Mouse (Mus musculus) frontal cortex, postnatal 25 days (tissue): Measurements from ENCODE around the gene Rfx3.

Source experiments
- DNase-seq, 2 experiments: peaks; one replicate each; pipeline ENCODE4 v3.0.0; 2022; ENCODE audit warnings: low spot score in 2 of 2

Rfx3 gene

GRCm38 (mm10) chr19:27905976-27906375 lies 105.0 kb downstream of the Rfx3 start:
- DNase-seq = no peak

- no peak for DNase-seq
These were observed 105.8 kb downstream of the Rfx3 start for GRCm38 (mm10) chr19:27905172-27905571.

- no peak for DNase-seq
These were observed 106.3 kb downstream of the Rfx3 start for GRCm38 (mm10) chr19:27904655-27905054.

GRCm38 (mm10) chr19:27904209-27904608 lies 106.8 kb downstream of the Rfx3 start:
- DNase-seq = no peak

- no peak for DNase-seq
These were observed 108.4 kb downstream of the Rfx3 start for GRCm38 (mm10) chr19:27902601-27903000.

GRCm38 (mm10) chr19:27901693-27902092 lies 109.3 kb downstream of the Rfx3 start:
- DNase-seq = no peak

GRCm38 (mm10) chr19:27884520-27884919 lies 126.4 kb downstream of the Rfx3 start:
- DNase-seq = no peak

- no peak for DNase-seq
These were observed 133.5 kb downstream of the Rfx3 start for GRCm38 (mm10) chr19:27877429-27877828.

GRCm38 (mm10) chr19:27870794-27871193 lies 140.2 kb downstream of the Rfx3 start:
- no peak for DNase-seq

GRCm38 (mm10) chr19:27859641-27860040 lies 151.3 kb downstream of the Rfx3 start:
- DNase-seq = no peak

- no peak for DNase-seq
These were observed 162.0 kb downstream of the Rfx3 start for GRCm38 (mm10) chr19:27848946-27849345.

- no peak for DNase-seq
These were observed 163.9 kb downstream of the Rfx3 start for GRCm38 (mm10) chr19:27847055-27847454.

GRCm38 (mm10) chr19:27838635-27839034 lies 172.3 kb downstream of the Rfx3 start:
- no peak for DNase-seq

- DNase-seq = no peak
These were observed 172.9 kb downstream of the Rfx3 start for GRCm38 (mm10) chr19:27838041-27838440.

- no peak for DNase-seq
These were observed 178.5 kb downstream of the Rfx3 start for GRCm38 (mm10) chr19:27832448-27832847.

- DNase-seq = no peak
These were observed 182.7 kb downstream of the Rfx3 start for GRCm38 (mm10) chr19:27828316-27828715.

- no peak for DNase-seq
These were observed 193.3 kb downstream of the Rfx3 start for GRCm38 (mm10) chr19:27817661-27818060.

GRCm38 (mm10) chr19:27780030-27780429 lies 230.9 kb downstream of the Rfx3 start:
- no peak for DNase-seq

- DNase-seq = no peak
These were observed 240.2 kb downstream of the Rfx3 start for GRCm38 (mm10) chr19:27770716-27771265.

- no peak for DNase-seq
These were observed 242.5 kb downstream of the Rfx3 start for GRCm38 (mm10) chr19:27768444-27768843.

- no peak for DNase-seq
These were observed 250.7 kb downstream of the Rfx3 start for GRCm38 (mm10) chr19:27760309-27760708.

- DNase-seq = no peak
These were observed 251.6 kb downstream of the Rfx3 start for GRCm38 (mm10) chr19:27759347-27759746.

GRCm38 (mm10) chr19:27747301-27747700 lies 263.7 kb downstream of the Rfx3 start:
- DNase-seq = no peak

- DNase-seq = no peak
These were observed 272.1 kb downstream of the Rfx3 start for GRCm38 (mm10) chr19:27738908-27739307.
